8 mouse cellular contexts compared by ENCODE assay signal in genomic region chr4:34887295-34887694, GRCm38 (mm10). TPM values are rescaled to one million over a fixed set of nuclear protein-coding genes. Genes with fewer than 3 reads are reported as not detected.
DNase-seq lines count a peak whose midpoint lies in the region; ATAC-seq and TF ChIP-seq lines count a peak whose summit lies in the region.

No protein-coding gene starts in this region.

- peaks cover 4% of the 10 kb centered on the region; the same call in 1 of the 2 replicates for H3K27me3 ChIP-seq in liver, adult 2 months (ENCODE audit: control insufficient read depth, insufficient read depth, low read length)
- H3K27me3 ChIP-seq in embryonic facial prominence, embryonic 11.5 days (ENCODE audit: control insufficient read depth, insufficient read depth, low read length), result peaks cover 8% of the 10 kb centered on the region; the same call in 1 of the 2 replicates
- peaks cover 5% of the 10 kb centered on the region for H3K27me3 ChIP-seq in intestine, embryonic 14.5 days (replicated peaks; ENCODE audit: control insufficient read depth, insufficient read depth, low read length)
- H3K27me3 ChIP-seq in neural tube, embryonic 12.5 days (replicated peaks), result peaks cover 9% of the 10 kb centered on the region

- peaks cover 2% of the 10 kb centered on the region; the same call in 1 of the 2 replicates for H3K79me2 ChIP-seq in liver, adult 2 months (ENCODE audit: control insufficient read depth, insufficient read depth, low read length)

- peak overlapping the region; percentile 80 for H3K4me3 ChIP-seq in liver, adult 2 months (ENCODE audit: insufficient read depth, low read depth, low read length)
- peak overlapping the region; percentile 73 for H3K4me3 ChIP-seq in embryonic facial prominence, embryonic 11.5 days (ENCODE audit: low read depth, low read length)
- peak overlapping the region; percentile 69 for H3K4me3 ChIP-seq in intestine, embryonic 14.5 days (ENCODE audit: low read depth, low read length)
- H3K4me3 ChIP-seq in neural tube, embryonic 12.5 days, result peak overlapping the region; percentile 53

- WGBS in liver, adult 2 months, result 17% methylated on average over 7 of the region's 7 CpGs
- 18% methylated on average over 7 of the region's 7 CpGs for WGBS in embryonic facial prominence, embryonic 11.5 days
- WGBS in intestine, embryonic 14.5 days, result 15% methylated on average over 7 of the region's 7 CpGs
- WGBS in neural tube, embryonic 12.5 days, result 11% methylated on average over 7 of the region's 7 CpGs

- no peak for DNase-seq in liver, adult 2 months (ENCODE audit: extremely low read depth, low read depth, low spot score)
- DNase-seq in liver, result no peak
- DNase-seq in embryonic facial prominence, embryonic 11.5 days (ENCODE audit: low spot score), result no peak
- no peak for DNase-seq in intestine, embryonic 14.5 days (ENCODE audit: low spot score)
- no peak for DNase-seq in embryo, embryonic 10 days (ENCODE audit: low spot score)
- no peak for DNase-seq in adrenal gland, adult 18-20 months (ENCODE audit: low spot score in 2 of 2)
- no peak for DNase-seq in thymus, postnatal 25 days

- no peaks in the 10 kb centered on the region for H3K9me3 ChIP-seq in embryonic facial prominence, embryonic 11.5 days (replicated peaks; ENCODE audit: control insufficient read depth, low read length)
- H3K9me3 ChIP-seq in intestine, embryonic 14.5 days (ENCODE audit: control insufficient read depth, low read length), result no peaks in the 10 kb centered on the region
- H3K9me3 ChIP-seq in neural tube, embryonic 12.5 days, result no peaks in the 10 kb centered on the region

- H3K4me1 ChIP-seq in liver, adult 2 months (ENCODE audit: control insufficient read depth, insufficient read depth, low read length), result peaks cover 9% of the 10 kb centered on the region; the same call in 1 of the 2 replicates
- no peaks in the 10 kb centered on the region for H3K4me1 ChIP-seq in embryonic facial prominence, embryonic 11.5 days (ENCODE audit: control insufficient read depth, insufficient read depth, low read length)
- H3K4me1 ChIP-seq in intestine, embryonic 14.5 days (replicated peaks; ENCODE audit: control insufficient read depth, insufficient read depth, low read length), result peaks cover 23% of the 10 kb centered on the region
- H3K4me1 ChIP-seq in neural tube, embryonic 12.5 days, result peaks cover 13% of the 10 kb centered on the region

- no peak for ATAC-seq in embryonic facial prominence, embryonic 11.5 days (replicated peaks; ENCODE audit: insufficient number of reproducible peaks, low FRiP score, low TSS enrichment, low read depth)
- no peak for ATAC-seq in intestine, embryonic 14.5 days (replicated peaks; ENCODE audit: low FRiP score, low TSS enrichment, low read depth)
- ATAC-seq in neural tube, embryonic 12.5 days (ENCODE audit: low FRiP score, low read depth), result no peak

- H3K9ac ChIP-seq in liver, adult 2 months (ENCODE audit: low read depth, low read length), result no peak overlapping the region; the same call in 1 of the 2 replicates
- no peak overlapping the region for H3K9ac ChIP-seq in embryonic facial prominence, embryonic 11.5 days (replicated peaks; ENCODE audit: low read length)
- peak overlapping the region; percentile 77 for H3K9ac ChIP-seq in intestine, embryonic 14.5 days (ENCODE audit: low read length)
- peak overlapping the region; percentile 74 for H3K9ac ChIP-seq in neural tube, embryonic 12.5 days

- H3K36me3 ChIP-seq in liver, adult 2 months (ENCODE audit: control insufficient read depth, insufficient read depth, low read length), result no peaks in the 10 kb centered on the region
- H3K36me3 ChIP-seq in embryonic facial prominence, embryonic 11.5 days (replicated peaks; ENCODE audit: control insufficient read depth, insufficient read depth, low read depth, low read length), result no peaks in the 10 kb centered on the region
- H3K36me3 ChIP-seq in intestine, embryonic 14.5 days (ENCODE audit: control insufficient read depth, insufficient read depth, low read length), result no peaks in the 10 kb centered on the region
- H3K36me3 ChIP-seq in neural tube, embryonic 12.5 days, result no peaks in the 10 kb centered on the region

- H3K27ac ChIP-seq in liver, adult 2 months (replicated peaks; ENCODE audit: insufficient read depth, low read depth, low read length), result no peak overlapping the region
- H3K27ac ChIP-seq in embryonic facial prominence, embryonic 11.5 days (replicated peaks; ENCODE audit: low read depth, low read length), result no peak overlapping the region
- peak overlapping the region; percentile 95 for H3K27ac ChIP-seq in intestine, embryonic 14.5 days (ENCODE audit: low read depth)
- H3K27ac ChIP-seq in neural tube, embryonic 12.5 days, result no peak overlapping the region

- TF ChIP-seq POLR2A in liver, adult 2 months (IDR thresholded peaks at IDR 0.05; ENCODE audit: extremely low read depth, insufficient read depth, low read length), result no peak

- no peak for TF ChIP-seq CTCF in liver, adult 2 months (IDR thresholded peaks at IDR 0.05; ENCODE audit: low read depth, low read length)

- H3K4me2 ChIP-seq in embryonic facial prominence, embryonic 11.5 days (ENCODE audit: low read depth, low read length), result peak overlapping the region; percentile 90
- peak overlapping the region; percentile 78 for H3K4me2 ChIP-seq in intestine, embryonic 14.5 days (ENCODE audit: low read length)
- peak overlapping the region; percentile 64 for H3K4me2 ChIP-seq in neural tube, embryonic 12.5 days (replicated peaks)

RNA-seq across cellular contexts. Expression of gene Zfp292, which starts 4.5 kb away (rescaled TPM):
- total RNA-seq in liver, adult 2 months (2014; rRNA removed), result 11.5 and 11.8 TPM in 2 replicates
- polyA plus RNA-seq in liver, adult 2 months (2012; rRNA removed), result 0.87 and 1.0 TPM in 2 replicates
- 34.6 and 36.4 TPM in 2 replicates for polyA plus RNA-seq in embryonic facial prominence, embryonic 11.5 days (2014; fragmentation: Nextera tagmentation; extraction: Ambion mirVana)
- 25.1 and 28.5 TPM in 2 replicates for polyA plus RNA-seq in intestine, embryonic 14.5 days (2014; fragmentation: Nextera tagmentation; extraction: Ambion mirVana)
- polyA plus RNA-seq in neural tube, embryonic 12.5 days (2016; fragmentation: Nextera tagmentation; extraction: Ambion mirVana), result 32.6 and 34.7 TPM in 2 replicates
- total RNA-seq in adrenal gland, adult 18-20 months (2021), result 10 to 100 TPM; 12.7 to 16.2 TPM

RNA-seq across cellular contexts. Expression of gene Cga, which starts 6.3 kb away (rescaled TPM):
- 0.46 TPM in 1 of 2 replicates, not detected in the other for total RNA-seq in liver, adult 2 months (2014; rRNA removed)
- polyA plus RNA-seq in liver, adult 2 months (2012; rRNA removed), result 0.46 and 0.88 TPM in 2 replicates
- 2.1 and 3.2 TPM in 2 replicates for polyA plus RNA-seq in embryonic facial prominence, embryonic 11.5 days (2014; fragmentation: Nextera tagmentation; extraction: Ambion mirVana)
- not detected in 2 replicates for polyA plus RNA-seq in intestine, embryonic 14.5 days (2014; fragmentation: Nextera tagmentation; extraction: Ambion mirVana)
- not detected in 2 replicates for polyA plus RNA-seq in neural tube, embryonic 12.5 days (2016; fragmentation: Nextera tagmentation; extraction: Ambion mirVana)
- not detected for total RNA-seq in adrenal gland, adult 18-20 months (2021)

Comparison
In these comparisons a context has a peak if more than half of its experiments do, and no peak if none do; other contexts are left out.
1. H3K9ac ChIP-seq: peak in intestine, embryonic 14.5 days (single experiment) and neural tube, embryonic 12.5 days (single experiment); none in liver, adult 2 months (single experiment) and embryonic facial prominence, embryonic 11.5 days (single experiment).
2. RNA of gene Zfp292, which starts 4.5 kb away (polyA plus RNA-seq): 34.6 to 36.4 TPM in embryonic facial prominence, embryonic 11.5 days, 32.6 to 34.7 TPM in neural tube, embryonic 12.5 days and 25.1 to 28.5 TPM in intestine, embryonic 14.5 days; 0.87 to 1.0 TPM in liver, adult 2 months; every median in the first group is over 10 times any median in the second.
3. Peak in every context shown above with its lines, with median percentiles within 50 percentile points of each other: H3K4me3 ChIP-seq and H3K4me2 ChIP-seq.